Mouse (Mus musculus) embryo, embryonic 11 days (tissue): ENCODE measurements around the gene Cyp26a1.

Source experiments
- DNase-seq: peaks from one replicate; pipeline ENCODE4 v3.0.0-alpha.2; 2015

Gene Cyp26a1

DNA sequence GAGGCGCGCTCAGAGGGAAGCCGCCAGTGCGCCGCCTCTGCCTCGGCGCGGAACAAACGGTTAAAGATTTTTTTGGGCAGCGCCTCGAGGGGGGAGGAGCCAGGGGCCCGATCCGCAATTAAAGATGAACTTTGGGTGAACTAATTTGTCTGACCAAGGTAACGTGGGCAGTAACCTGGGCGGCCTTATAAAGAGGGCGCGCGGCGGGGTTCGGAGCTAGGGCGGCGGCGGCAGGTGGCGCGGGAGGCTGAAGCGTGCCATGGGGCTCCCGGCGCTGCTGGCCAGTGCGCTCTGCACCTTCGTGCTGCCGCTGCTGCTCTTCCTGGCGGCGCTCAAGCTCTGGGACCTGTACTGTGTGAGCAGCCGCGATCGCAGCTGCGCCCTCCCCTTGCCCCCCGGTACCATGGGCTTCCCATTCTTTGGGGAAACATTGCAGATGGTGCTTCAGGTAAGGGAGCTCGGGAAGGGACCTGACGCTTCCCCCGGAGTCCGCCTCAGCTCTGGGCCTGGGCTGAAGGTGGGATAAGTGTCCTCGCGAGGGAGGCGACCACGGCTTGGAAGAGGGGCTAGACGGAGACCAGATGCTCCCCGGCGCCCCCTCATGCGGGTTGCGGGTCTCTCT lies at the start of gene Cyp26a1:
Cyp26a1 (plus strand) TSS at position 148 of the 622 bp plus-strand sequence.
- DNase-seq = peak; percentile 61

DNA sequence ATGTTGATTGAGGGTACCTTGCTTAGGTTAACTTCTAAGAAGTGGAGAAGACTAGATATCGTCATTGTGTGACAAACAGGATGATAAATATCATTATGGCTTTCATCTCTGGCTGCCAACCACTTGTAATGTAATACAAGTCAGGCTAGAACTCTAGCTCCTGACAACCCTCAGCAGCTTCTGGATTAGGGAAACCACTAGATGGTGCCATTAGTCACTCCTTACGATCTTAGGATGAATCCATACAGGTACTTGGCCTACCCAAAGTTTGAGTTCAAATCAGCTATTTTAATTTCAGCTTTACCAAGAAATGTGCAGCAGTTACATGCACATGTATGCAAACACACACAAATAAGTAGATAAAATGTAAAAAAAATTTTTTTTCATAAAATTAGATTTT lies 49.6 kb upstream of the Cyp26a1 start:
- DNase-seq = peak; percentile 52

GRCm38 (mm10) chr19:37650526-37650925 lies 47.1 kb upstream of the Cyp26a1 start:
- DNase-seq = no peak

DNA sequence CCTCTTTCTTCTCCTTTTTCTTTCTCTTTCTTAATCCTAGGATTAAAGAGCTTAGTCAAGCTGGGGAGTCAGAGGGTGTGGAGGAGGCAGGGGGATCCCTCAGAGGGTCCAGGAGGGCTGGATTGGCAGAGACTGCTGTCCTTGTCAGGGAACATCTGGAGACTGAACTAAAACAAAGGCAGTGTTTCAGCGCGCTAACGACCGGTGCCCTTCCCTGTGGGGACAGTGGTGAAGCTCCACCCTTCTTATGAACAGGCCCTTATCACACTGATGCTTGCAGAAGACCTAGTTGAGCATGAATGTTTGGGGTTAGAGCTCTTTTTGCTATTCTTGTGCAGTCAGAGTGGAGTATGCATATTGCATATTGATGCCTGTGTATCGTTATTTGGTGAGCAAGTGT lies 43.6 kb upstream of the Cyp26a1 start:
- DNase-seq = no peak

DNA sequence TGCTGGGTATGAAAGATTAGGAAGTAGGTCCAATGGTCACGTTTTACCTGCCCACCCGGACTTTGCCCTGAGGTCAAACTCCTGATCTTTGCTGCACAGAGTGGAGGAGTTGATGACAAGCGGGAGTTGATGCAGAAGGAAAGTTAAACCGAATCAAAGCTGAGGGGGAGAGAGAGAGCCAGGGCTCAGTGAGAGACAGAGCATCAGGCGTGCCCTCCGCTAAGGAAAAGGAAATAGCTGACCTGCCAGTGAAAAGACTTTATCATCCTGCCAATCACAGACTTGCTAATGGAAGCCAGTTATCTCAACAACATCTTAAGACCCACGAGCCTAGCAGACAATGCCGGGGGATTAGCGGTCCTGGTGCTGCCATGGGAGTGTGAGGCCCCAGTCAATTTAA lies 41.2 kb upstream of the Cyp26a1 start:
- peak; percentile 45 for DNase-seq

GRCm38 (mm10) chr19:37665256-37665655 lies 32.3 kb upstream of the Cyp26a1 start:
- DNase-seq = no peak

- DNase-seq = no peak
Measured at GRCm38 (mm10) chr19:37667855-37668594, 29.6 kb upstream of the Cyp26a1 start.

DNA sequence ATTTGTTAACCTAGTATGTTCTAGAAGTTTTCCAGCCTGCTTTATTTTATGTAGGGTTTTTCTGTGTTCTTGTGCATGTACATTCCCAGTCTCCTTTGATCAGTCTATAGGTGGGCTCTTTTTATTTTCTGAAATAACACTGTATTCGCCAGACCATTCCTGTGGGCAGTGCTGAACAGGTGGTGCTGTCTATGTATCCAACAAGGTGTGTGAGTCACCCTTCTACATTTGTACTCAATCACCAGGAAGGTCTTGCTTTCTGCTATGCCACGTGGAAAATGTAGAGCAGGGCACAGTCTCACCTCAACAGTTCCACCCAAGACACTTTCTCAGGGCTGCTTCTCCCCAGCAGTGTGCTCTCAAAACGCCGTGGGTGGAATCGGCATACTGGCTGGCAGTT lies 28.9 kb upstream of the Cyp26a1 start:
- no peak for DNase-seq

GRCm38 (mm10) chr19:37669486-37669885 lies 28.1 kb upstream of the Cyp26a1 start:
- no peak for DNase-seq

DNA sequence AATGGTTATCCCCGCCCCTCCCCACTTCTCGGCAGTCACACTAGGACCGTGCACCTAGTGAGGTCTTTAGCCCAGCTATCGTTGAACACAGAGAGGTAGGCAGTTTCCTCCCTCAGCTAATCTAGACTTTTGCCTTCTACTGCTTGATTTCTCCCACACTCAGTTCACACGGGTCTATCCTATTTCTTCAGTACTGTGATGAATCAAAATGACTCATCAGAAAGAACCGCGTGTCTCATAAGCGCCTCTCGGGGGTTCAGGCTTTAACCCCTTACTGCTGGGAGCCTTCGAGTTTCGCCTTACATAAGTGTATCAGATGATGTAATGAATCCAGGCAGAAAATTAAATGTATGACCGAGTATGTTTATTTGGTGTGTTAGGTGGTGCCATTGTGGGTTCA lies 24.2 kb upstream of the Cyp26a1 start:
- DNase-seq = no peak

- no peak for DNase-seq
Measured at GRCm38 (mm10) chr19:37685281-37685680, 12.3 kb upstream of the Cyp26a1 start, which contains the start of gene Cyp26c1. Gene Cyp26c1 (plus strand): TSS chr19:37685581.

GRCm38 (mm10) chr19:37686347-37686746 lies 11.3 kb upstream of the Cyp26a1 start:
- DNase-seq = no peak

DNA sequence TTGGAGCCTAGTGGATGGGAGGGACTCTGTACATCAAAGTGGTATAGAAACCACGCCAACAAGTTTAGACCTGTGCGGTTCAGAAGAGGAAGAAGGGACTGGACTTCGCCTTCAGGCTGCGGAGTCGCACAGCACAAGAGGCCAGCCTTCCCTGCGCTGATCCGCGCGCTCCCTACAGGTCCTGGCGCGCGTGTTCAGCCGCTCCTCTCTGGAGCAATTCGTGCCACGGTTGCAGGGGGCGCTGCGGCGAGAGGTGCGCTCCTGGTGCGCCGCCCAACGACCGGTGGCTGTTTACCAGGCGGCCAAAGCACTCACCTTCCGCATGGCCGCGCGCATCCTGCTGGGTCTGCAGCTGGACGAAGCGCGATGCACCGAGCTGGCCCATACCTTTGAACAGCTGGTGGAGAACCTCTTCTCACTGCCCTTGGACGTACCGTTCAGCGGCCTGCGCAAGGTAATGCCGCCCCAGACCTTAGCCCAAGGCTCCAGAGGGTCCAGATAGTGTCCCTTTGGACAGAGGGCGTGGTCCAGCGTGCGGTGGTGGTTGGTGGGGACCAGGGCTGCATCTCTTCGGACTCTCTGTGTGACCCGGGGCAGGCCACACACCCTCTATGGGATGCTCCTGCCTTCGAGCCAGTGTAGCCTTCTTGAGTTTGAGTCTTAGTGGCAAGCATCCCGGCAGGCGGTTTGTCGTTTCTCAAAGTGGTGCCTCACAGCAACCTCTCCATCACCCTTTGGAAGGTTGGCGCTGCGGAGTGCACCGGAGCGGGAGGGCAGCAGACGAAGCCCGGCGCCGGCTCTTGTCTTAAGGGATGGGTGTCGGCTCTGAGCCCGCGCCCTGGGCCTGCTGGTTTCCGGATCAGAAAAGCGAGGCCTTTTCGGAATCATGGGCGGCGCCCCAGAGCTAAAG lies 10.4 kb upstream of the Cyp26a1 start:
- DNase-seq = peak; percentile 72

DNA sequence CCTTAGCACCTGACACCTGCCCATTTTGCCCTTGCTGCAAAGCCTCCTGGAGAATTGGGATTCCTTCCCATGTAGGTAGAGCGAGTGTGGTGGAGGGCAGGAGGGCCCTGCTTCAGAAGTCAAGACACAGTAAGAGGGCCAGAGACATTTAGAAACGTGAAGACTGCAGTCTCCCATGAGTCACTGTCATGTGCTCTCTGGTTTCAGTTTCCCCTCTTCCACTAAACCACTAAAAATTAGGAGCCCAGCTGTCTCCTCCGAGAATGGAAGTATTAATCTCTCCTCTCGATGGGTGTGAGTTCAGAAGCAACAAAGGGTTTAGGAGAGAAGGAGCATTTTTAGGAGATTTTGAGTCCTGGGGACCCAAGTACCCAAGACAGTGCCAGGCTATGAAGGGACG lies 8.1 kb upstream of the Cyp26a1 start:
- DNase-seq = no peak

DNA sequence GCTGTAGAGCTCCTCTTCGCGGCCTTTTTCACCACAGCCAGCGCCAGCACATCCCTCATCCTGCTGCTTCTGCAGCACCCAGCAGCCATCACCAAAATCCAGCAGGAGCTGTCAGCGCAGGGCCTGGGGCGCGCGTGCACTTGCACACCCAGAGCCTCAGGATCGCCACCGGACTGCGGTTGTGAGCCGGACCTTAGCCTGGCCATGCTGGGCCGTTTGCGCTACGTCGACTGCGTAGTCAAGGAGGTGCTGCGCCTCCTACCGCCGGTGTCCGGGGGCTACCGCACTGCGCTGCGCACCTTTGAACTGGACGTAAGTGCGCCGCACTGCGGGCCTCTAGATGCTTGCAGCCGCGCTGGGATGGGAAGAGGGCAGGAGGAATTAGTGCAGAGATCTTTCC lies 6.9 kb upstream of the Cyp26a1 start:
- peak; percentile 83 for DNase-seq

DNA sequence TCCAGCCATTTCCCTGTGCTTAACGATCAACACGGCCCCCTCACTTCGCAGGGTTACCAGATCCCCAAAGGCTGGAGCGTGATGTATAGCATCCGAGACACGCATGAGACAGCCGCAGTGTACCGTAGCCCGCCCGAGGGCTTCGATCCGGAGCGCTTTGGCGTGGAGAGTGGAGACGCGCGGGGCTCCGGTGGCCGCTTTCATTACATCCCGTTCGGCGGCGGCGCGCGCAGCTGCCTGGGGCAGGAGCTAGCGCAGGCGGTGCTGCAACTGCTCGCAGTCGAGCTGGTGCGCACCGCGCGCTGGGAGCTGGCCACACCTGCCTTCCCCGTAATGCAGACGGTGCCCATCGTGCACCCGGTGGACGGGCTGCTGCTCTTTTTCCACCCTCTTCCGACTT lies 4.7 kb upstream of the Cyp26a1 start:
- DNase-seq = peak; percentile 84

GRCm38 (mm10) chr19:37695146-37695545 lies 2.5 kb upstream of the Cyp26a1 start:
- no peak for DNase-seq

- peak; percentile 54 for DNase-seq
Measured at GRCm38 (mm10) chr19:37695762-37696602, 1.6 kb upstream of the Cyp26a1 start.

- no peak for DNase-seq
Measured at GRCm38 (mm10) chr19:37696603-37697334, 829 bp upstream of the Cyp26a1 start.

- no peak for DNase-seq
Measured at GRCm38 (mm10) chr19:37697335-37697636, 312 bp upstream of the Cyp26a1 start.

GRCm38 (mm10) chr19:37698273-37699160 lies 919 bp downstream of the Cyp26a1 start:
- peak; percentile 62 for DNase-seq
